Mouse (Mus musculus): ENCODE measurements around the gene Cetn3.
A peak's percentile ranks its signal among the peaks of the same experiment; 100 is the strongest.

The Cetn3 gene

DNA sequence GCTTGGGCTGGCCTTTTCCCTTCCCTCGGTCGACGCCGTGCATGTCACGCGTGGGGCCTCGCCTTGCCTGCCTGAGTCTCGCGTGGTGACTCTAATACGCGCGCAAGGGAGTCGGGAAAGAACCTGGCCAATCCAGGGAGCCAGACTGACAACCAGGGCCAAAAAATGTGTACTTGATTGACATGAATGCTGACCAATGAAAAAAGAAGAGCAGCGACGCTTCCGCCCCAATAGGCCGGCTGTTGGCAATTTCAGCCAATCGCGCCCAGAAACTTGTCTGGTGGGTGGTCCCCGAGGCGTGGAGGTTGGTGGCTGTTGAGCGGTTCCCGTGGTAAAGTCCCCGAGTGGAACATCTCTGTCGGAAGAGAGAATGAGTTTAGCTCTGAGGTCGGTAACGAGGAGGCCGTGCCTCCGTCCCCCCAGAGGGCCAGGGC is at the start of gene Cetn3:
Gene Cetn3 (plus strand): TSS at position 107 of the 434 bp plus-strand sequence.
- DNase-seq (ENCODE audit: low read depth, low spot score) = peak; percentile 96

DNA sequence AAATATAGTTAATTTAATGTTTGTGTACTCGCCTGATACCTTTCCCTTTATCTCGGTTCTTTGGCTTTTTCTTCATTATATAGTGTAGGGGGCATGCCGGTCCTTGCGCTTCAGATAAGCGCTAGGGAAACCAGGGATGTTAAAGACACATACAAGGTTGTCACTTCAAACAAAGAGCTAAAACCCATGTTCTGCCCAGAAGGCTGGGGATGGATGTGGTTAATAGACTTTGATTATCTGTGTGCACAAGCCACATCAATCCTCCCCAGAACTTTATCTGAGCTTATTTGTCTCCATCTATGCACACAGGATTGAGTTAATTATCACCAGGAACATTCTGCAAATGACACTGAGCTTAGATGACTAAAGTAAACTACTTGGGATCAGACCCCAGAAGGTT is 46.3 kb upstream of the Cetn3 start:
- DNase-seq (ENCODE audit: low read depth, low spot score) = no peak

DNA sequence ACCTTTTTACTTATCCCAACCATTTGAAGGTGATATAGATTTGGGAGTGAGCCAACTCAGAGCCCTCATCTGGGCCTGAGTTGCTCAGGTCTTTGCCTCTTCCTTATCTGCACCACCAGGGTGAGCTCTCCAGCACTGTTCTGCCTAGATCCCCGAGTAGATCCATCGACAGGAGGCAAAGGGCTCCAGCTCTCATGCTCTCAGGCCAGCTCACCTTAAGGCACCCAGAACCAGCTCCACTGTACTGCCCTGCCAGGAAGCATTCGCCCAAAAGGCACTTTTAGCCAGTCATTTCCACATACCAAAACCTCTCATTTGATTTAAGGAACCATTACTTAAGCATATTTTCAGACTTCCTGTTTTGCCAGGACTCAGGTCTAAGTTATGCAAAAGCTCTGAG is 42.0 kb upstream of the Cetn3 start:
- DNase-seq (ENCODE audit: low read depth, low spot score) = peak; percentile 17

DNA sequence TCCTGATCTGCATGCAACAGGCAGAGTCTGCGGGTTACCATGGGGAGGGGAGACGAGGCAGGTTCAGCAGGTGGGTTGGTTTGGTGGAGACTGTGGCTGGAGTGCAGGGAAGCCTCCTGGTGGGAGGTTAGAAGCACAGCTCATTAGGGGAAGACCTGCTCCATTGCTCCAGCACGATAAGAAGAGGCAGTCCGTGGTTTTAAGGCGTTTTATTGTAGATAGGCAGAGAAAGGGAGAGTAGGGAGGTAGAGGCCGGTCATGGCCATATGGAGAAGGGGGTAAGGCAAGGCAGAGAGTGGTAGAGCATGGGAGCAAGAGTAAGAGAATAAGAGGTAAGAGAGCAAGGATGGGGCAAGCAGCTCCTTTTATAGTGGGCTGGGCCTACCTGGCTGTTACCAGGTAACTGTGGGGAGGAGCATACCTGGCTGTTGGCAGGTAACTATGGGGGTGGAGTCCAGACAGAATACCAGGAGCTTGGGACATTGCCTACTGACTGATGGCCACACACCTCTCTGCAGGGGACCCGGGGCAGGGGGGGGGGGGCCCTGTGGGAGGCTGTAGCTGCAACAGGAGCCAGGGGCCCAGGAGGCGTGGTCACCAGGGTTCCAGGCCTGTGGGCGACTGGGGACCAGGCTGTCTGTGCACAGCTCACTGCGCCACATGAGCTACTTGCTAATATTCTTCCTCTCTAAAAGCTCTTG is 39.3 kb upstream of the Cetn3 start:
- no peak for DNase-seq (ENCODE audit: low read depth, low spot score)

DNA sequence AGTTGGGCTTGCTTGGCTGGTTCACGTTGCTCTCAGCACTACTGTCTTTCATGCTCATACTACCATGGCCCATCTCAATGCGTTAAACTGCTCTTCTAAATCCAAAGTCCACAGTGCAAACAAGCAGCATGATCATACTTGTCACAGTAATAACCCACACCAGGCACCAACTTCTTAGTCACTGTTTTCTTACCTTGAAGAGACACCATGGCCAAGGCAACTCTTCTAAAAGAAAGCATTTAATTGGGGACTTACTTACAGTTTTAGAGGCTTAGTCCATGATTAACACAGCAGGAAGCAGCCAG is 38.8 kb upstream of the Cetn3 start:
- DNase-seq (ENCODE audit: low read depth, low spot score) = no peak

DNA sequence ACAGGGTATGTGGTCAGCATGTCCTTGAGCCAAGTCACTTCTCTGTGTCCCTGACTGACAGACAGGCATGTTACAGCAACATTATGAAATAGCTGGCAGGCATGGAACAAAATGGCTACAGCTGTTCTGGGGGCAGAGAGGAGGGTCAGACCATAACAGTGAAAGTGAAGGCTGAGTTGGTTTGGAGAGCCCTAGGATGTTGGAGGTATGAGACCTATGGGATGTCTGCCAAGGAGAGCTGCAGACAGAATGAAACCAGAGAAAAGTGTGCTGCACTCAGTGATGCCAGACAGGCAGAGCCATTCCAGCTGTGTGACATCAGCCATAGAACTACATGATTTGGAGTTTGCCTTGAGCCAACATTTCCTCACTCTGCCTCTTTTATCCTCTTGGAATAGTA is 28.0 kb upstream of the Cetn3 start:
- no peak for DNase-seq (ENCODE audit: low read depth, low spot score)

DNA sequence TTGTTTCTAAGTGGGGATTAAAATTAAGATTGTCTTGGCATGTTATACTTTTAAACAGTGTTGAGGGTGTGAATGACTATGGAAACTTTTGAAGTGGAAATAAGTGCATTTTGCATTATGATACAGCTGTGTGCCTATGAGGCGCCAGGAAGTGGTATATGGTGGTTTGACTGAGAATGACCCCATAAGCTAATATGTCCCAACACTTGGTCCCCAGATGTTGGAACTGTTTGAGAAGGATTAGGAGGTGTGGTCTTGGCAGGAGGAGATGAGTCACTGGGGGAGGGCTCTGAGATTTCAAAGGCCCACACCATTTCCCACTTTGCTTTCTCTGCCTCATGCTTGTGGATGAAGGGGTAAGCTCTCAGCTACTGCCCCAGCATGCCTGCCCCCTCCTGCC is 27.6 kb upstream of the Cetn3 start:
- DNase-seq (ENCODE audit: low read depth, low spot score) = no peak

DNA sequence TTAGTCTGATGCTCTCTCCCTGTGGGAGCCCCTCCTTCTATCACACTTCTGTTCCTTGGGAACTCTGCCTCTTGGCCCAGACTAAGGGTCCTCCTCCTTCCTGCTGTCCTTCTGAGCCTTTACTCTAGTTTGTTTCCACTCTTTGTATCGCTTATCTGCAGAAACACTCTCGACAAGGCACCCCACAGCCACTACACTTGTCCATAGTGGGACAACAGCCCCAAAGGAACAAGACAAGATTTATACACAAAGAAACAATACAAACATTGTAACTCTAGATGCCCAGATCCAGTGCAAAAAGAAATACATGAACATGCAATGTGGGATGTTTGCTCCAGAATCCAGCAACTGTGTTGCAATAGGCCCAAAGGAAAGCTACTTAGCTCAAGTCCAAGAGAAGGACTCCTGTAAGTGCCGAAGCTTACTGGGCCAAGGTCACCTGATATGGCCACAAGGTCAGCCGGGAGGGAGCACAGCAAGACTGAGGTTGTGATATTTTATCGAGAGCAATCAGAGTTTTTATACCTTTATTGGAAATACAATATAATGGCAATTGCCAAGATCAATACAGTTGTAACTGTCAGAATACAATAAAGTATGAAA is 25.7 kb upstream of the Cetn3 start:
- DNase-seq (ENCODE audit: low read depth, low spot score) = no peak

DNA sequence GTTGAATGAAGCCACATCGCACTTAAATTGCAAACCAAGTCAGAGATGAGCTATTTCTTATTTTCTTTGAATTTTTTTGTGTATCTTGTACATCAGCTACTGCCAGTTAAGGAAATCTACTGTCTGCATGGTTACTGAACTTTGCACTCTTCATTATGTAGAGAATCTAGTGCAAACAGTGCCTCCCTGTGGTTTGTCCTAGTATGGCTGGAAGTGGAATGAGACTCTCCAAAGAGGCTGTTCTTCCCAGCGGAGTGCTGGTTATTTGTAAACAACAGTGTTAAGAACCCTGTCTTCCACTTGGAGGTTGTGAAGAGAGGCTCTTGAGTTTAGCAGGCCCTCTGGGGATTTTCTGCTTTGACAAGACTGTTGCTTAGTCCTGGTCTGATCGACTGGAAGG is 22.5 kb upstream of the Cetn3 start:
- DNase-seq (ENCODE audit: low read depth, low spot score) = peak; percentile 55

DNA sequence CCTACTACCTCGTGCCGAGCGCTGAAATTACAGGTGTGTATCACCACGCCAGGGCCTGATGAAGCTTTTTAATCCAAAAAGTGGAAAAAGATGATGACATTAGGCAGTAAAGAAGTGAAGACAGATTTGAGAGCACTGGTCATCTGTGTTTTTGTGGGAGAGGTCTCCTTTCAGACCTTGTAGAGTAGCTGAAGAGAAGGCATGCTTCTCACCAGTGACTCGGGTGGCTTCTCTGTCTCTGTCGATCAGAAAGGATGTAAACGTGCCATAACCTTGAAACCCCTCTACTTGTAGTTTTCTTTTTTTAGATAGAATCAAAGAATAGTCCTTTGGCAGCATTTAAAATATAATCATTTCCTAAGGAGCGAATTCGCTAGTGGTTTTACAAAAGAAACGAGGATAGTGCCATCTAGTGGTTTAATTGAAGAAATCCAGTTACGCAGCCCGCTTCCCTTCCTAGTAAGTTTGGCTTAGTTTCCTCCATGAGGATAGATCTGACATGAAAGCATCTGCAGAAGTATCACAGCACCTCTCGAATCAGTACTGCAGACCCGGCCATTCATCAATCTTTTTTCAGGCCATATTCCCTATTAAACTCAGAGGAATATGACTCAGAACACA is 21.2 kb upstream of the Cetn3 start:
- DNase-seq (ENCODE audit: low read depth, low spot score) = peak; percentile 65

DNA sequence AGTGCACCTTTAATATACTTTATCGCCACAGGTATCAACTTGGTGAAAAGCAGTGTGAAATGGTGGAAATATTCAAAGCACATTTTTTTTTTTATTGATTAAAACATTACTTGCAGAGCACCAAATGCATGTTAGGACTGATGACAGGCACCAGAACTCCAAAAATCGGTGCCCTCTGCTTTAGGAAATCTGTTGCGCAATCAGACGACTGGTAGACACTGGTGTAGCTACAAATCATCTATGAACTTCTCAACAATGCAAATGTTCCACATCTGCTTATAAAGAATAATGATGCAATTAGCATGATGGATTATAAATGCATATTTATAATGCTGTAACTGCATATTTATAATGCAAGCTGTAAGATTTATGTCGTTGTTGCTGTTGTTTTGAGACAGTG is 18.7 kb upstream of the Cetn3 start:
- DNase-seq (ENCODE audit: low read depth, low spot score) = no peak

DNA sequence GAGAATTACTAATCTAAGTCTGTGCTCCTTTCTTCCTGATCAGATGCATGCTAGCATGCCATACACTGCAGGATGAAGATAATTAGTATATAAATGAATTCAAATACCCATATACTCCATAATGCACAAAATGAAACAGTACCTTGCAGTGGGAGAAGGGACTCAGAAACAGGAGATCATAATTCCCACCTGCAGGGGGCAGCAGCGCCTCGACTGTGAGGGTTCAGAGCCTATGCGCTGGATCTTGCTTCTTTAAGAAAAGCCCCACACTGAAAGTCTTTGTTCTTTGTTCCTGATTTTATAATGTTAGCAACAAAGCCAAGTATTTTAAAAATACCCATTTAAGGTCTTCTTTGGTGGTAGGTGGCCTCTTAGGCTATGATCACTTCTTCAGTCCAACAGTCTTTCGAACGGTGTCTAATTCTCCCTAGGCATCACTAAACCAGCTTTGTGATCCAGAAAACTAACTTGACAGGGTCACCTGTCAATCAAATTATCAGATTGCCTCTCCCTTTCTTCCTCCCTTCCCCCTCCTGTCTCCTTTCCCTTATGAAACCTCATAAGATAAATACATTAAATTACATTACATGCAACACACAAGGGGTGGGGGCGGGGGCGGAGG is 15.7 kb upstream of the Cetn3 start:
- peak; percentile 80 for DNase-seq (ENCODE audit: low read depth, low spot score)

DNA sequence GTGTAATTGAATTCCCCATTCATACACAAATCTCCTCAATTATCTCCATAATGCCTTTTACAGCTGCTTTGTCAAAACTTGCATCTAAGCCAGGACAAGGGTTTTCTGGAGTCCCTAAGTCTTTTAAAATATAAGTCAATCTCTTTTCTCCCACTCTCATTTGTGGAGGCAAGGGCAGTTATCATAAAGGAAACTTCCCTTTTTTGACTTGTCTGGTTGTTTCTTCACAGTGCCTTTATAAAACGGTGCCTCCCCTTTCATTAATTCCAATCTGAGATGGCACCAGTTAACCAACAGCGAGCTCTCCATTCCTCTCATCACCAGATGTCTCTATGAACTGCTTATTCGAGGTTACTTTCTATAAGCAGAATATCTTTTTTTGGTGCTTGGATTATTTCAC is 6.7 kb upstream of the Cetn3 start:
- no peak for DNase-seq (ENCODE audit: low read depth, low spot score)

DNA sequence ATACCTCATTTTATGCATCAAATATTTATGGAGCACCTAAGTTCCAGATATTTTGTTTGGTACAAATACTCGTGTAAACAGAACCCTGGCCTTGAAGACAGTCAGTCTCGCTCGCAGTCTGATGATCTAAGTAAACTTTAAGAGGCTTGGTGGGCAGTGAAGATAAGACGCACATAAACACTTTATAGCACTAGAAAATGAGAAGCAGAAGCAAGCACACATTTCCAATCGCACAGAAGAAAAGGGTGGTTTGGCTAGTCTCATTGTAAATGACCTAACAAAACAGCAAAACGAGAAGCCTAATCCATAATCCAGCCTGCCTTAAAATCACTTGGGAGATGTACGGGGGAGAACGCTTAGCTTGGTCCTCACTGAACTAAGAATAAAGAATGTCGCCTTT is 402 bp upstream of the Cetn3 start:
- no peak for DNase-seq (ENCODE audit: low read depth, low spot score)

DNA sequence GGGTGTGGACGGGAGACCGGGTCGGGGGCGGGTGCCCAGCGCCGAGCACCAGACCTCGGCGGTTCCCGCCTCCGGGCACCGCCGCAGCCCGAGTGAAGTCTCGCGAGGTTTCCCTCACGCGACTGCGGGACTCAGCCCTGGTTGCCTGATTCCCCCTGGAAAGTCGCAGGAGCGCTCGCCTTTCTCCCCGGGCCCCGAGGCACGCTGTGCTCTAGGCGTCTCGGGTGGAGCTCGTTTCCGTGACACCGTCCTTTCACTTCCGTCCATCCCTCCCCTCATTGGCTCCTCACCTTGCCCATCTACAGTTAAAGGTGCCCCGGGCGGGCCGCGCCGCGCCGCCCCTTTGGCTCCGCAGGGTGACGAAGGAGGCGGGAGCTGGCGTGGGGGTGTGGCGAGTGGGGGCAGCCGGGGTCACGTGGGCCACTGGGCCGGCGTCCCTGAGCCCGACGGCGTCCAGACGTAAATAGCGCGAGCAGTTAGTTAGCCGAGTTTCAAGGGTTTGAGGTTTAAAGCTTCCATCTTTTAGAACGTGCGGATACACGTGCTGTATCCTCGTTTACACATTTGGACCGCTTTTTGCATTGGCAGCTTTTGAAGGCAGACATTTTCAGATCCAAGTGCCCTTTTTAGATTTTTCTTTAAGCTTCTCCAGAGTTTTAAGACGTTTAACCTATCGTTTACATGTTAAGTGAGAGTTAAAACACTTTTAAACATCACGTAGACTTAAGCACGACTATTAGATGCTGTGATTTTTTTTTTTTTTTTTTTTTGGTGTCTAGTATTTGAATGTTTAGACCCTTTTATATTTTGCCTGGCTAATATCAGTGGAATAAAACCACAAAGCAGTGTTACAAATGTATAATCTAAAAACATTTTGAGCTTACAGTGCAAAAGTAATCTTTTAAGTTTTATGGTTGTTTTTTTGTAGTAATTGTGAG is 797 bp downstream of the Cetn3 start:
- peak; percentile 98 for DNase-seq (ENCODE audit: low read depth, low spot score)

DNA sequence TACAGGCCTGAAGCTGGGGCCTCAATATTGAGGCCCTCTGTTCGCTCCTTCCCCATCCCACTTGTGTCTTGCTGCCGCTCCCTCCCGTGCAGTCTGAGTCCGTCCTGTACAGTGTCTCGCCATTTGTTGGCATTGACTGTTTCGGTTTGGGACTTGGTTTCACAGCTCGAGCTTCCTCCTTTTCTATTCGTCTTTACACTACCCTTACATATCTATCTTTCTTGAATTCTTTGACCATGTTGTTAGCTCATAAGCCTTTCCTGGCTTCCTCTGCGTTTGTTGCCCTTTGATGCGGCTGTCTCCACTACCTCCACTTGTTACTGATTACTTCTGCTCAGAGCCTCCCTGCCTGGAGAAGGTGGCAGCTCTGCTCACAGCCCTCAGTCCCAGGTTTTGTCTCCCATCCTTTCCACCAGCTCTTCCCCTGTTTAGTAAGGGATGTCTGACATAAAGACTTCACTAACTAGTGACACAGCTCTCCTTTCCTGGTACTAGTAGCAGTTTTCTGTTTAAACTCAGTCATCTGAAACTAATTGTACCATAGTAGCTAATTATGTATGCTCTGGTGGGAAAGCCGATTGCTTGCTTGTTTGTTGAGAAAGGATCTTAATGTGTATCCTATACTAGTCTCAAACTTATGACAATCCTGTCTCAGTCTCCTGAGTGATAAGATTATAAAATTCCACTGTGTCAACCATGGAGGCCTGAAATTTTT is 3.0 kb downstream of the Cetn3 start:
- DNase-seq (ENCODE audit: low read depth, low spot score) = no peak

DNA sequence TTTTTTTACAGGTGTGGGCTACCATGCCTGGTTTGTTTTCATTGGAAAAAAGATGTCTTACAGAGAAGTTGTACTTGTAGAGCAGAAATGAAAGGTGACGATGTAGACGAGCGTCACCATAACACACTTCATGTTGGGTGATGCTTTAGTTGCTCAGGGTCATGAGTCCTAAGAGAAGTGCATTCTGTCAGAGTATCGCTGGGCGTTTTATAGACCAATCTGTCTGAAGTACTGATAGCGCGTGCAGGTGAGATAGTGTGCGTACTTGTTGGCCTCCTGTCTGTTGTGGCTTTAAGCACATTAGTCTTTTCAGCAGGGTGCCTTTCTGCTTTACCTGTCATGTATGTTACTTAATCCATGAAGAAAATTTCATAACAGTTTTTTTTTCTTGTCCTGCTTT is 7.3 kb downstream of the Cetn3 start:
- no peak for DNase-seq (ENCODE audit: low read depth, low spot score)

DNA sequence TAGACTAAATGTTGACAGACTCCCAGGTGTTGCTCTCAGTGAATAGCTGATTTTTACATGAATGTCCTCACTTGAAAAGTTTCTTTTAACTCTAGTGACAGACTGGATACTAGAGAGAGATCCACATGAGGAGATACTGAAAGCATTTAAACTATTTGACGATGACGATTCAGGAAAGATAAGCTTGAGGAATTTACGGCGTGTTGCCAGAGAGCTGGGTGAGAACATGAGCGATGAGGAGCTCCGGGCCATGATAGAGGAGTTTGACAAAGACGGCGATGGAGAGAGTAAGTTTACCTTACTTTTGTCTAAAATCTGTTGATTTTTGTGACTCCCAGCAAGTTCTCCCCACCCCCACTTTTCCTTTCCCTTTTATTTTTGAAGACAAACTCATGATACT is 9.0 kb downstream of the Cetn3 start:
- DNase-seq (ENCODE audit: low read depth, low spot score) = no peak

DNA sequence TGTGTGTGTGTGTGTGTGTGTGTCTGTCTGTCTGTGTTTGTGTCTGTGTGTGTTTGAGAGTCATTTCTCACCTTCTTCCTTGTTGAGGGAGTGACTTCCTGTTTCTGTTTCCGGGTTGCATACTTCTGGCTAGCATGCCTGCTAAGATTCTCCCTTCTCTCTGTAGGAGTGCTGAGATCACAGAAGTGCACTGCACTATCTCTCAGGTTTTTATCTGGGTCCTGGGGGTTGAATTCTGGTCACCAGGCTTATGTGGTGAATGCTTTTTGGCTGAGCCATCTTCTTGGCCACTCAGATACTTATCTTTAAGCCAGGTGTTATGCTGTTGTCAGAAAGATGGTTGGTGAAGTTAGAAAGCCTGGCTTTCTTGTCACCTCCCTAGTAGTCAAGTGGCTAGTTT is 11.0 kb downstream of the Cetn3 start:
- peak; percentile 55 for DNase-seq (ENCODE audit: low read depth, low spot score)

DNA sequence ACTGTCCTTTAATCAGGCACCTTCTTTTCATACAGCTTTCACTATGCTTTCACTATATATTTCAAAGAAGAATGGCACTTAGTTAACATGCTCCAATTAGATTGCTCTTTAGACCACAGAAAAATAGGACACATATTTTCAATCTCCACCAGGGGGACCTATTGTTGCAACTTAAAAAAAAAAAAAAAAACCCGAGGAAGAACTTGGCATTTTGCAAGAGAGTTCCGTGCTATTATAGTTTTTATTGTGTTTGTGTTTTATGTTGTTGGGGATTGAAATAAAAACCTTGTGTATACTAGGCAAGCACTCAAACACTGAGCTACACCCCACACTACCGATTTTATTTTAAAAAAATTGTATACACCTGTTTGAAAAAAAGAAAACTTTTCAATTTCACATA is 18.2 kb downstream of the Cetn3 start:
- DNase-seq (ENCODE audit: low read depth, low spot score) = peak; percentile 43

DNA sequence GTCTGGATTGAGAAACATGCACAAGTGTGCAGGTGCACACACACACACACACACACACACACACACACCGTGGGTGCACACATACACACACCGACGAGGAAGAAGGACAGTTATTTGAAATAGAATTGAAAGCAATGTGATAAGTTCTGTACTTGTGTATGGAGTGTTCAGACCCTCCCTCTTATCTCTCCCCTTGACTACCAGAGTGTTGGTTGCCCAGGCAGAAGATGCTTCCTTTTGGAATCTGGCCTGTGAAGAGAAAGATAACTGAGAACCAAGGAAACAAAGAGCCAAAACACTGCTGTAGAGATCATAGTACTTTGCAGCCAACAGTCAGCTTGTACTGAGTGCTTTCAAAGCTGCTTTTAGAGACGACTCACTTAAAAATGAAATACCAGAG is 20.8 kb downstream of the Cetn3 start:
- DNase-seq (ENCODE audit: low read depth, low spot score) = no peak
